Mouse (Mus musculus) neutrophil, adult 5-6 weeks (primary cell): Measurements from ENCODE around the gene Zfp982. TPM values are rescaled to one million over a fixed set of nuclear protein-coding genes. Genes with fewer than 3 reads are reported as not detected.
"Not testable (repeated sequence)": the region's sequence is repeated elsewhere in the genome, so short reads cannot be mapped to it uniquely, and the experiment has no call there.

ENCODE experiments used
- ATAC-seq: fragments of 151-379, 151-347 bp; 2 replicates; pipeline ENCODE4 v1.8.0; 2017; ENCODE audit warnings: mild to moderate bottlenecking, moderate TSS enrichment; ENCODE audit not compliant: insufficient number of reproducible peaks, poor library complexity, low FRiP score, severe bottlenecking; ENCODE audit errors: extremely low read depth
- total RNA-seq: library from RNA; stranded (forward); fragments of 200-1000 nt; gene quantifications from 2 replicates; pipeline ENCODE4 v1.2.3, GENCODE M21; 2017

Zfp982 gene
- total RNA-seq, result not detected in 2 replicates

DNA sequence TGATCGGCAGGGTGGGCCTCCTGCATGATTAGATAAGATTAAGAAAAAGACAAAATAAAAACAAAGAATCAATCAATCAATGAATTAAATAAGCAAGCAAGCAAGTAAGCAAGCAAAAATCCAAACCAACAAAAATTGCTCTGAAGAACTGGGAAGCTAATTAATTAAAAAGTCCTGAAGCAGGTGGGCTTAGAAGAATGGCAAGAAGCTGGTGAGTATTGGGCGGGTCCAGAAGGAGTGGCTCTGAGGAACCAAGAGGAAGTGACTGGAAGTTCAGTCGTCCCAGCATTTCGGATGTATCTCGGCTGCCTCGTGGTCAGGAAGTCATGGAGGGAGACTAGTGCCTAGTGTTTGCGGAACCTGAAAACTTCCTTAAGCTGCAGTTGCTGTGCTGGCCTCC is at the start of gene Zfp982:
Gene Zfp982 (plus strand): TSS at position 301 of the 400 bp plus-strand sequence.
- not testable (repeated sequence) for ATAC-seq

DNA sequence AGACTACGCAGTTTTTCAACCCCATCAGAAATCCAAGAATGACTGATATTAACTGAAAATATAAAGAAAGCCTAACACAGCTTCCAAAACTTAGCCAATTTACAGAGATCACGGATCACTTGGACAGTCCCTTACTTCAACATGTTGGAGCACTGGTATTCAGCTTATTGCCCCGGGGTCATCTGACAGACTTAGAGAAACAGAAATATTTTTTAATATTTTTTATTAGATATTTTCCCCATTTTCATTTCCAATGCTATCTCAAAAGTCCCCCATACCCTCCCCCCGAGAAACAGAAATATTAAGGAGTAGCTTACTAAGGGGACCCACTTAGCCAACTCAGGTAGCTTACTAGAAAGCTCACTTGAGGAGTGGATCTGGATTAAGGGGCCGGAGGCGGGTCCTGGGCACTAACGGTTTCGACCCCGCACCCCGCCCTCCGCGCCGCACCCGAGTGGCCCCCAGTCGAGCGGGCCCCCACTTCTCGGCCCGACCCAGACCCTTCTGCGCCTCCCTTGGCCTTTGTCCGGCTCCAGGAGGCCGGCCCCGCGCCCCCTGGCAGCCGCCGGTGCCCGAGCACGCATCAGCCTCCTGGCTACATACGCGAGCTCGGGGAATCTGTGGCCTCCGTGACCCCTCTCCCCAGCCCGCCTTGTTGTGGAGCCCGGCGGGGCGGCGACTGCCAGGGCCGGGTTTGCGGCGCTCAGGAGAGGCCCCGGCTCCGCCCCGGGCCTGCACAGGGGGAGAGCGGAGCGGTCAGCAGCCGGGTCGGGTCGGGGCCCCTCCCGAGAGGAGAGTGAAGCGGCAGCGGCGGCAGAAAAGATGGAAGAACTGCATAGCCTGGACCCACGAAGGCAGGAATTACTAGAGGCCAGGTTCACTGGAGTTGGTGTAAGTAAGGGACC is 49.3 kb upstream of the Zfp982 start:
- ATAC-seq, result not testable (repeated sequence)

DNA sequence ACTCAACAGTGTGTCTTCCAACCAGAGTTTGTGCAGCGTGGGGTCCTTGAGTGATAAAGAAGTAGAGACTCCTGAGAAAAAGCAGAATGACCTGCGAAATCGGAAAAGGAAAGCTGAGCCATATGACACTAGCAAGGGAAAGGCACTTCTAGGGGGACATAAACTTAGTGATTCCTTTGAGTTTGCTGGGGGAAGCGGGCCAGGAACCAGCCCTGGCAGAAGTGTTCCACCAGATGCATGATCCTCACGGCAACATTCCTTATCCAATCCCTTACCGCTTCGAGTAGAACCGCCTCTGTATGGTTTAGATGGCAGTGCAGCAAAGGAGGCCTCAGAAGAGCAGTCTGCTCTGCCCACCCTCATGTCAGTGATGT is 48.7 kb upstream of the Zfp982 start:
- not testable (repeated sequence) for ATAC-seq

DNA sequence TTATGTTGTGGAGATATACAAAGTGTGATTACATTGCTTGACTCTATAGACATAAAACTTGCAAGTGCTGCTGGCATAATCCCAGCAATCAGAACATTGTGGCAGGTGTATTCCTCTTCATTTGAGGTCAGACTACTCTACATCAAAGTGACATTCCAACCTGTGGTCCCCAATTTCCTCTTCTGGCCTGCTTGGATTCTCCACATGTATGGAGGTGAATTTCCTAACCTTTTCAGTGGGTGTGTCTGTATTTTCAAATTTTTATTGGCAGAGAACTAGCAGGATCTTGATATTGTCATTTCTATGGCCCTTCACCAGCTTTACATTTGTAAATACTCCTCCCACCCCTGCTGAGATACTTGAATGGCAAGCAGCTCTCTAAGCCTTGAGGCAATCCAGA is 46.8 kb upstream of the Zfp982 start:
- ATAC-seq, result not testable (repeated sequence)

DNA sequence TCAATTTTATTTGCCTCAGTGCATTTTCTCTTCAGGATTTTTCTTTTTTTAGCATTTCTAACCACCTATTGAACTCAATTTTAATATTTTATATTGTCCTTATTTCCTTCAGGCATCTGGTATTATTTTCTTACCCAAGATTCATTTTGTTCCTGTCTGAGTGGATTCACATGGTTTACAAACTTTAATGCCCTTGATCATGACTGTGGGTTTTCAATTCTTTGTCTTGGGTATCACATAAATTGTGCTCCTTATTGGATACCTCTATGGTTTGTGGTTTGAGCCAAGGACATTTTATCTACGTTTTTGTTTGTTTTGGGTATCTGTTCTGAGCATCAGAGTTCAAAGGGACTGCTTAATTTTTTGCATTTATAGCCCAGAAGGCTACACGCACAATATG is 43.9 kb upstream of the Zfp982 start:
- ATAC-seq, result no peak

DNA sequence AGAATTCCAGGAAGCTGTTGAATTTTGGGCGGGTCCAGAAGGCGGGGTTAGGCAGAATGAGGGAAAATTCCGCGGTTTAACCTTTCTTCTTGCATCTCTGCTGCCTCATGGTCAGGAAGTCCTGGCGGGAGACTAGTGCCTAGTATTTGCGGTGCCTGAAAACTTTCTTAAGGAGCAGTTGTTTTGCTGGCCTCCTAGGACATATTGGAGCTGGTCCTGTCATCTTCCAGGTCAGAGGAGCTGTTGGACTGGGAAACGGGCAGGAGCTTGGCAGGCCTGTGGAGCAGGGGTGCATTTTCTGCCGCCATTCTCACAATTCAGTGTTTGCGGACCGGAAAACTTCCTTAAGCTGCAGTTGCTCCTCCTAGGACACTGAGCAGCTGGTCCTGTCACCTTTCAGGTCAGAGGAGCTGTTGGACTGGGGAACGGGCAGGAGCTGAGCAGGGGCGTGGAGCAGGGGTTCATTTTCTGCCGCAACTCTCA is 43.1 kb upstream of the Zfp982 start:
- no peak for ATAC-seq

DNA sequence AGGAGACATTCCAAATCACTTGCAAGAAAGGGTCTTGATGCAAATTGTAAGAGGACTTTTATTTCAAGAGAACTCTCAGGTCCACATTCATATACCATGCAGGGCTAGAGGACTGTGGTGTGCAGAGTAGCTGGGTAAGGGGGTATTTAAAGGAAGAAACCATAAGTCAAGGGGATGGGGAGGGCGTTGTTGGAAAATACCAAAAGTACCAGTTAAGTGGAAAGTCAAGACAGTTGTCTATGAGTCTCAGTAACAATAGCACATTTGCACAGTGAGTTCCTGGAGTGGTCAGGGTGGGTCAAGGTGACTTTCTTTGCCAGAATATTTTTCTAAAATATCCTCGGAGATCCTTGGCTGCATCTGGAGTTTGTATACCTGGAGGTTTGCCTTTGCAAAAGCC is 42.2 kb upstream of the Zfp982 start:
- ATAC-seq, result not testable (repeated sequence)

DNA sequence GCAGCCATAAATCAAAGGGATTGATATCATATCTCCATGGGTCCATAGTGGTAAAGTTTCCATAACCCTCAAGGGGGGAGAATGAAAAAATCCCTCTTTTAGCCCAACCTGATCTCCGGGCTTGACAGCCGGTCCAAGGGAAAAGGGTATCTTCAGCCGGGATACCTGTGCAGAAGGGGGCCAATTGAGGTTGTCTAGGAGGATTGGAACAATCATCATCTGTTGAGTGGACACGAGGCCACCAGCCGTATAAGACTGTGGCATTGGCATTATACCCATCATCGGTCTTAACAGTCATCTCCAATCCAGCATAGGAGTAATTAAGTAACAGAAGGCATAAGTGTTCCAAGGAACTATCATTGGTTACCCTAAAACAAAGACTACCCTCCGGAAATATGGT is 25.0 kb upstream of the Zfp982 start:
- ATAC-seq, result 0 out of 2 replicates have a peak, but pooled peaks have one; percentile 3

- not testable (repeated sequence) for ATAC-seq
Measured at GRCm38 (mm10) chr4:147498772-147499613, 6.8 kb downstream of the Zfp982 start.

GRCm38 (mm10) chr4:147509174-147509573 is 17.0 kb downstream of the Zfp982 start:
- no peak for ATAC-seq

GRCm38 (mm10) chr4:147518981-147519380 is 26.8 kb downstream of the Zfp982 start:
- no peak for ATAC-seq

- 0 out of 2 replicates have a peak, but pooled peaks have one; percentile 6 for ATAC-seq
Measured at GRCm38 (mm10) chr4:147520100-147520499, 27.9 kb downstream of the Zfp982 start.

- ATAC-seq, result no peak
Measured at GRCm38 (mm10) chr4:147525125-147525524, 32.9 kb downstream of the Zfp982 start.

GRCm38 (mm10) chr4:147530366-147530765 is 38.1 kb downstream of the Zfp982 start:
- ATAC-seq, result no peak

DNA sequence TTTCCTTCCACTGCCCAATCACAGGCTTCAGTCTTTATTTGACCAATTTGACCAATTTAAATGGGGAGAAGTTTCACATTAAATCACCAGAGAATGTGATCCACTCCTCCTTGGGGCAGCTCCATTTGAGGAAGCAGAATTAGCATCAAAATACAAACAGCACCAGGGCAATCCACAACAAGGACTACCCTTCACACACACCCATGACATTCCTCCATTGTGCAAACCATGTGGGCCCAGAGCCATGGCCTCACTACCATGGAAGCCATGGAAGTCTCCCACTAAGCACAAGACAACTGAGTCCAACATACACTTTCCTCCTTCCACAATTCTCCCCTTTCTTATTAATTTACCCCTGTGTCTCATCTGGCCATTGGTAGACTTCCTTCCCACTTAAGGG is 43.7 kb downstream of the Zfp982 start:
- not testable (repeated sequence) for ATAC-seq

DNA sequence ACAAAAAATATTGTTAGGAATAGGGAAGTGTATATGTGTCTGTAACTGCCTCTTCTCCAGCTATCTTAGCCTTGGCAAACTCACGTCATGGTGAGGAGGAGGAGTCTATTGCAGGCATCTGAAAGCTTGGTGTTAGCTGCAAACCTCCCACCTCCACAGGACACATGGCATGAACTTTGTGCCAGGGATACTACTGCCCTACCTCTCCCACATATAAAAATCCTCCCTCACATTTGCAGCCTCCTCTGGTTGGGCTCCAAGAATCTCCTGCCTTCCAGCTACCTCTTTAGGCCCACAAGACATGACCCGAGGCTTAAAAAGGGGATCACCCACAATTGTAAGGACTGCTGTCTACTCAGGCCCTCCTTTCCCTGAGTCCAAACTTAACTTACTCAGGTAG is 45.5 kb downstream of the Zfp982 start:
- no peak for ATAC-seq

GRCm38 (mm10) chr4:147539918-147540317 is 47.7 kb downstream of the Zfp982 start, which contains the start of gene Gm16503:
Gene Gm16503, plus strand, starts transcription at chr4:147540218.
- ATAC-seq, result not testable (repeated sequence)

- ATAC-seq, result no peak
Measured at GRCm38 (mm10) chr4:147541105-147541504, 48.9 kb downstream of the Zfp982 start.

DNA sequence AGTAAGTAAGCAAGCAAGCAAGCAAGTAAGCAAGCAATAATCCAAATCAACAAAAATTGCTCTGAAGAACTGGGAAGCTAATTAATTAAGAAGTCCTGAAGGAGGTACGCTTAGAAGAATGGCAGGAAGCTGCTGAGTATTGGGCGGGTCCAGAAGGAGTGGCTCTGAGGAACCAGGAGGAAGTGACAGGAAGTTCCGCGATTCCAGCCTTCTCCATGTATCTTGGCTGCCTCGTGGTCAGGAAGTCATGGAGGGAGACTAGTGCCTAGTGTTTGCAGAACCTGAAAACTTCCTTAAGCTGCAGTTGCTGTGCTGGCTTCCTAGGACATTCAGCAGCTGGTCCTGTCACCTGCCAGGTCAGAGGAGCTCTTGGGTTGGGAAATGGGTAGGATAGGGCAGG is 60.9 kb downstream of the Zfp982 start, which contains the start of gene Zfp985:
Gene Zfp985 (plus strand): TSS at position 207 of the 400 bp plus-strand sequence.
- ATAC-seq, result not testable (repeated sequence)
